Mouse (Mus musculus) CH12.LX (cell line): ENCODE measurements around the gene Sptbn2. TPM values are rescaled to one million over a fixed set of nuclear protein-coding genes. Genes with fewer than 3 reads are reported as not detected.

Source experiments
- DNase-seq: peaks from one replicate; pipeline ENCODE4 v3.0.0-alpha.2; 2013; ENCODE audit errors: extremely low read depth
- H3K27ac ChIP-seq: 2 replicates; pipeline ENCODE4 v1.5.1; 2012; ENCODE audit warnings: low read depth, mild to moderate bottlenecking, control low read depth, moderate library complexity; ENCODE audit not compliant: insufficient read depth
- H3K27me3 ChIP-seq: replicated peaks from 2 replicates; pipeline ENCODE3; 2012; ENCODE audit warnings: inconsistent platforms
- H3K36me3 ChIP-seq, 2 experiments: replicated peaks in 1 of 2; 2 replicates each; pipeline versions ENCODE3 to v1.6.1; 2012; ENCODE audit warnings: inconsistent platforms in 1 of 2, low read length in 1 of 2, mild to moderate bottlenecking in 1 of 2, mixed read lengths in 1 of 2, moderate library complexity in 1 of 2; ENCODE audit not compliant: control insufficient read depth in 1 of 2, insufficient read depth in 1 of 2
- H3K4me1 ChIP-seq, 2 experiments: 2 replicates each; pipeline ENCODE4 v1.6.1; 2012; ENCODE audit warnings: inconsistent platforms in 1 of 2, moderate library complexity in 1 of 2; ENCODE audit not compliant: insufficient read depth in 2 of 2, control insufficient read depth in 1 of 2
- H3K4me2 ChIP-seq: 2 replicates; pipeline ENCODE4 v1.6.1; 2012; ENCODE audit warnings: low read depth, mild to moderate bottlenecking, control low read depth; ENCODE audit not compliant: poor library complexity, insufficient read depth, severe bottlenecking
- H3K4me3 ChIP-seq, 3 experiments: fragments of 150-350 bp in 1 of 3; sonication (generic) in 1 of 3; replicated peaks in 1 of 3; 2 replicates each; pipeline versions ENCODE3 to v1.5.1; 2011 to 2012; ENCODE audit warnings: low read depth in 2 of 3, low read length in 2 of 3, mild to moderate bottlenecking in 2 of 3, moderate library complexity in 2 of 3, control low read depth in 1 of 3, improper control_type of control experiment in 1 of 3, inconsistent platforms in 1 of 3, mixed read lengths in 1 of 3; ENCODE audit not compliant: poor library complexity in 1 of 3
- H3K79me2 ChIP-seq: replicated peaks from 2 replicates; pipeline ENCODE4 v1.6.1; 2012; ENCODE audit warnings: mild to moderate bottlenecking, moderate library complexity; ENCODE audit not compliant: control insufficient read depth, poor library complexity, insufficient read depth, severe bottlenecking; ENCODE audit errors: extremely low read depth
- H3K9ac ChIP-seq: 2 replicates; pipeline ENCODE4 v1.6.1; 2012; ENCODE audit warnings: low read depth, mild to moderate bottlenecking, control low read depth, moderate library complexity; ENCODE audit not compliant: insufficient read depth
- H3K9me3 ChIP-seq: replicated peaks from 2 replicates; pipeline ENCODE3; 2012; ENCODE audit warnings: low read length, inconsistent platforms, mixed read lengths
- BHLHE40 ChIP-seq: IDR thresholded peaks from 2 replicates; pipeline ENCODE4 v1.6.1; 2011; ENCODE audit warnings: mild to moderate bottlenecking, low read depth, low read length, improper control_type of control experiment
- CHD1 ChIP-seq: IDR thresholded peaks from 2 replicates; pipeline ENCODE4 v1.6.1; 2012; ENCODE audit warnings: low read depth, low read length, improper control_type of control experiment, inconsistent platforms
- CTCF ChIP-seq, 2 experiments: IDR thresholded peaks in 1 of 2; conservative IDR thresholded peaks in 1 of 2; 2 replicates each; pipeline ENCODE4 v1.5.1; 2011 to 2012; ENCODE audit warnings: low read depth in 2 of 2, low read length in 2 of 2, improper control_type of control experiment in 1 of 2, inconsistent platforms in 1 of 2, mild to moderate bottlenecking in 1 of 2, moderate library complexity in 1 of 2
- E2F4 ChIP-seq: IDR thresholded peaks from 2 replicates; pipeline ENCODE4 v1.6.1; 2011; ENCODE audit warnings: low read depth, low read length, improper control_type of control experiment; ENCODE audit not compliant: insufficient replicate concordance
- ELF1 ChIP-seq: IDR thresholded peaks from 2 replicates; pipeline ENCODE4 v1.6.1; 2014; ENCODE audit warnings: low read depth, mild to moderate bottlenecking, inconsistent platforms, low read length, improper control_type of control experiment
- HCFC1 ChIP-seq: IDR thresholded peaks from 2 replicates; pipeline ENCODE4 v1.6.1; 2012; ENCODE audit warnings: low read depth, mild to moderate bottlenecking, inconsistent platforms, low read length, improper control_type of control experiment
- JUN ChIP-seq: IDR thresholded peaks from 2 replicates; pipeline ENCODE4 v1.6.1; 2011; ENCODE audit warnings: low read depth, mild to moderate bottlenecking, low read length, improper control_type of control experiment, moderate library complexity; ENCODE audit not compliant: insufficient read depth
- JUND ChIP-seq: conservative IDR thresholded peaks from 2 replicates; pipeline ENCODE4 v1.6.1; 2011; ENCODE audit warnings: low read depth, low read length, improper control_type of control experiment
- KAT2A ChIP-seq: IDR thresholded peaks from 2 replicates; pipeline ENCODE4 v1.6.1; 2012; ENCODE audit warnings: low read length, improper control_type of control experiment, inconsistent platforms; ENCODE audit not compliant: insufficient replicate concordance
- MAFK ChIP-seq: IDR thresholded peaks from 2 replicates; pipeline ENCODE4 v1.6.1; 2011; ENCODE audit warnings: low read length, improper control_type of control experiment; ENCODE audit not compliant: insufficient replicate concordance
- MAX ChIP-seq: IDR thresholded peaks from 2 replicates; pipeline ENCODE4 v1.6.1; 2011; ENCODE audit warnings: low read length, improper control_type of control experiment
- MAZ ChIP-seq: IDR thresholded peaks from 2 replicates; pipeline ENCODE4 v1.6.1; 2012; ENCODE audit warnings: low read depth, mild to moderate bottlenecking, inconsistent platforms, low read length, improper control_type of control experiment, moderate library complexity
- RCOR1 ChIP-seq: conservative IDR thresholded peaks from 2 replicates; pipeline ENCODE4 v1.6.1; 2012; ENCODE audit warnings: low read depth, mild to moderate bottlenecking, inconsistent platforms, low read length, improper control_type of control experiment
- SMC3 ChIP-seq: IDR thresholded peaks from 2 replicates; pipeline ENCODE4 v1.6.1; 2011; ENCODE audit warnings: low read depth, low read length, improper control_type of control experiment
- TCF12 ChIP-seq: IDR thresholded peaks from 2 replicates; pipeline ENCODE4 v1.6.1; 2014; ENCODE audit warnings: low read depth, mild to moderate bottlenecking, inconsistent platforms, low read length, improper control_type of control experiment
- UBTF ChIP-seq: IDR thresholded peaks from 2 replicates; pipeline ENCODE4 v1.6.1; 2012; ENCODE audit warnings: low read depth, mild to moderate bottlenecking, inconsistent platforms, low read length, improper control_type of control experiment, moderate library complexity
- USF2 ChIP-seq: conservative IDR thresholded peaks from 2 replicates; pipeline ENCODE4 v1.6.1; 2011; ENCODE audit warnings: low read depth, low read length, improper control_type of control experiment
- ZKSCAN1 ChIP-seq: IDR thresholded peaks from 2 replicates; pipeline ENCODE4 v1.6.1; 2012; ENCODE audit warnings: low read depth, inconsistent platforms, low read length, improper control_type of control experiment, borderline replicate concordance
- dilution Hi-C: fragments of 300-500 bp; cut with MboI; formaldehyde crosslinking; loops from 2 replicates; pipeline ENCODE4 v1.14.3; 2020; ENCODE audit warnings: low sequenced_read_pairs; ENCODE audit not compliant: extremely low pct_unique_long_range_greater_than_20kb, extremely low pct_ligation_motif_present
- in situ Hi-C: fragments of 300-500 bp; cut with MboI; formaldehyde crosslinking; loops from 3 replicates; pipeline ENCODE4 v1.14.3; 2019; ENCODE audit warnings: low sequenced_read_pairs, low pct_ligation_motif_present, low pct_unique_long_range_greater_than_20kb, mixed read lengths
- polyA plus RNA-seq: library from polyadenylated mRNA; unstranded; fragments of >175 nt; gene quantifications from 2 replicates; pipeline ENCODE4 v1.2.1, GENCODE M21; 2012; ENCODE audit warnings: low read depth; ENCODE audit not compliant: insufficient read length
- total RNA-seq, 2 experiments: library from RNA; depleted of rRNA; stranded (reverse); fragments of 300-350 nt in 1 of 2; fragments of >200 nt in 1 of 2; gene quantifications; 2 replicates each; pipeline ENCODE4 v1.2.3; 2012 to 2014

Gene Sptbn2
- total and polyA plus RNA-seq, 3 experiments = 0.08 to 2.7 (median 0.24) TPM

DNA sequence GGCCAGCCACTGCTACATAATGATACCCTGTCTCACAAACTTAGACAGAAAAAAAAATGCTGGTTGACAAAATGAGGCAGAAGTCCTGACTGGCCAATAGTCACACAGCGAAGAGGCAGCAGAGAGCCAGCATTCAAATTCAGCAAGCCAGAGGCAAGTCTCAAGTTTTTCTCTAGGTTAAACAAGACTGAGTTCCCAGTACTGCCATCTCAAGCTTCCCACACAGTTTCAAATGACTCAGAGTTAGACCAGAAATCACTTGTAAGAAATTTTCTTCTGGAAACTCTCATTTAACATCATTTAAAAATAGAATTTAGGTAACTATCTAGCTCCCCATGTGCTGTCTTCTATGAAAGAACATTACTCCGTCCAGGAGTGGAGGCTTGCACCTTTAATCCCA lies 86.9 kb downstream of the Sptbn2 start:
- Histone ChIP-seq H3K9ac (no peak overlapping the region), H3K4me3 (no peak overlapping the region), H3K36me3 (peaks cover 31 to 62% of the 10 kb centered on the region in 2 experiments), H3K4me1 (peaks cover 4 to 16% of the 10 kb centered on the region in 2 experiments; a peak in 2 of 4 replicates), H3K27me3 (no peaks in the 10 kb centered on the region), H3K9me3 (no peaks in the 10 kb centered on the region), H3K27ac (no peak overlapping the region), H3K79me2 (peaks cover 90% of the 10 kb centered on the region), H3K4me2 (no peak overlapping the region)
- no peak for DNase-seq
- dilution Hi-C loops (no loop called here), in situ Hi-C loops (no loop called here)
- TF ChIP-seq SMC3 (no peak), MAX (no peak), KAT2A (no peak), ELF1 (no peak), UBTF (no peak), USF2 (no peak), HCFC1 (no peak), BHLHE40 (no peak), MAZ (no peak), E2F4 (no peak), TCF12 (no peak), JUND (no peak)

DNA sequence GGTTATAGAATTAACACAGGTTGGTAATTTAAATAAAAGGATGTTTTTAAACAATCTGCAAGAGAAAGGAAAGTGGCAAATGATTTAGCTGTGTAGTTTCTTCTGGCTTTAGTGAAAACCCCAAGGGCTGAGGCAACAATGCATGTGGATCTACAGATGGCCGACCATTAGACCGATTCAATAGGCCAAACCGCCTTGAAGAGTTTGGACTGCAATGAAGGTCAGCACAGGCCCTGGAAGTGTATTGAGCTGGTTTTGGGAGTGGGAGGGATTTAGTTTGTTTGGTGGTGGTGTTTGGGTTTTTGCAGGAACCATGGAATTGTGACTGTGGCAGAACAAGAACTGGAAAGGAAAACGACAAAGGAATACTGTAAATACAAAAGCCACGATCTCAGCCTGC lies 88.1 kb downstream of the Sptbn2 start:
- no peak overlapping the region for H3K4me3 ChIP-seq
- H3K27ac ChIP-seq = no peak overlapping the region
- peaks cover 6 to 16% of the 10 kb centered on the region in 2 experiments; a peak in 3 of 4 replicates for H3K4me1 ChIP-seq
- in situ Hi-C loops = no loop called here
- H3K36me3 ChIP-seq = peaks cover 43 to 74% of the 10 kb centered on the region in 2 experiments
- dilution Hi-C loops = no loop called here
- no peak overlapping the region for H3K9ac ChIP-seq
- TF ChIP-seq HCFC1 = no peak
- TF ChIP-seq MAZ = no peak
- TF ChIP-seq ZKSCAN1 = no peak
- TF ChIP-seq JUN = no peak
- no peak for TF ChIP-seq RCOR1
- TF ChIP-seq MAFK = no peak
- no peak for TF ChIP-seq CTCF (conservative IDR thresholded peaks at IDR 0.05 in 1 of 2, IDR thresholded peaks at IDR 0.05 in 1 of 2; ENCODE audit: low read depth in 2 of 2, low read length in 2 of 2)
- TF ChIP-seq CHD1 = no peak
- no peaks in the 10 kb centered on the region for H3K27me3 ChIP-seq
- H3K9me3 ChIP-seq = no peaks in the 10 kb centered on the region
- H3K79me2 ChIP-seq = peaks cover 94% of the 10 kb centered on the region
- H3K4me2 ChIP-seq = no peak overlapping the region
- DNase-seq = no peak

Other genes with a start within 250 kb of the Sptbn2 start
- 0.04 and 0.17 TPM in 2 replicates for gene Syt12, start 233.7 kb upstream of the Sptbn2 start, total RNA-seq (2012; rRNA removed)
- not detected in 2 replicates for gene Syt12, start 233.7 kb upstream of the Sptbn2 start, total RNA-seq (2014; rRNA removed)
- 0.16 and 0.50 TPM in 2 replicates for gene Syt12, start 233.7 kb upstream of the Sptbn2 start, polyA plus RNA-seq
- not detected in 2 replicates for gene 2010003K11Rik, start 212.6 kb upstream of the Sptbn2 start, total RNA-seq (2012; rRNA removed)
- not detected in 2 replicates for gene 2010003K11Rik, start 212.6 kb upstream of the Sptbn2 start, total RNA-seq (2014; rRNA removed)
- gene 2010003K11Rik, start 212.6 kb upstream of the Sptbn2 start, polyA plus RNA-seq = not detected in 2 replicates
- 9.2 and 10.7 TPM in 2 replicates for gene Pcx, start 200.7 kb upstream of the Sptbn2 start, total RNA-seq (2012; rRNA removed)
- gene Pcx, start 200.7 kb upstream of the Sptbn2 start, total RNA-seq (2014; rRNA removed) = 7.3 and 7.7 TPM in 2 replicates
- gene Pcx, start 200.7 kb upstream of the Sptbn2 start, polyA plus RNA-seq = 13.6 and 14.2 TPM in 2 replicates
- gene Lrfn4, start 95.5 kb upstream of the Sptbn2 start, total RNA-seq (2012; rRNA removed) = 2.0 and 2.3 TPM in 2 replicates
- 0.59 and 0.75 TPM in 2 replicates for gene Lrfn4, start 95.5 kb upstream of the Sptbn2 start, total RNA-seq (2014; rRNA removed)
- gene Lrfn4, start 95.5 kb upstream of the Sptbn2 start, polyA plus RNA-seq = 1.7 and 1.9 TPM in 2 replicates
- 32.9 and 33.0 TPM in 2 replicates for gene Rce1, start 85.5 kb upstream of the Sptbn2 start, total RNA-seq (2012; rRNA removed)
- 51.4 and 52.1 TPM in 2 replicates for gene Rce1, start 85.5 kb upstream of the Sptbn2 start, total RNA-seq (2014; rRNA removed)
- gene Rce1, start 85.5 kb upstream of the Sptbn2 start, polyA plus RNA-seq = 36.9 and 45.3 TPM in 2 replicates
- 0.38 and 0.67 TPM in 2 replicates for gene Gm960, start 12.5 kb upstream of the Sptbn2 start, total RNA-seq (2012; rRNA removed)
- gene Gm960, start 12.5 kb upstream of the Sptbn2 start, total RNA-seq (2014; rRNA removed) = not detected in 2 replicates
- gene Gm960, start 12.5 kb upstream of the Sptbn2 start, polyA plus RNA-seq = not detected in 2 replicates
- gene Rbm4b, start 45.3 kb downstream of the Sptbn2 start, total RNA-seq (2012; rRNA removed) = 7.0 and 8.4 TPM in 2 replicates
- 11.1 and 11.4 TPM in 2 replicates for gene Rbm4b, start 45.3 kb downstream of the Sptbn2 start, total RNA-seq (2014; rRNA removed)
- gene Rbm4b, start 45.3 kb downstream of the Sptbn2 start, polyA plus RNA-seq = 10.6 and 13.8 TPM in 2 replicates
- 73.2 and 77.0 TPM in 2 replicates for gene Rbm4, start 82.7 kb downstream of the Sptbn2 start, total RNA-seq (2012; rRNA removed)
- gene Rbm4, start 82.7 kb downstream of the Sptbn2 start, total RNA-seq (2014; rRNA removed) = 63.0 and 68.3 TPM in 2 replicates
- 47.3 and 55.7 TPM in 2 replicates for gene Rbm4, start 82.7 kb downstream of the Sptbn2 start, polyA plus RNA-seq
- gene Gm21992, start 100.4 kb downstream of the Sptbn2 start, total RNA-seq (2012; rRNA removed) = 15.2 and 17.0 TPM in 2 replicates
- 3.9 and 5.5 TPM in 2 replicates for gene Gm21992, start 100.4 kb downstream of the Sptbn2 start, total RNA-seq (2014; rRNA removed)
- 37.5 and 44.3 TPM in 2 replicates for gene Gm21992, start 100.4 kb downstream of the Sptbn2 start, polyA plus RNA-seq
- 39.0 and 47.1 TPM in 2 replicates for gene Rbm14, start 100.5 kb downstream of the Sptbn2 start, total RNA-seq (2012; rRNA removed)
- gene Rbm14, start 100.5 kb downstream of the Sptbn2 start, total RNA-seq (2014; rRNA removed) = 18.2 and 19.1 TPM in 2 replicates
- gene Rbm14, start 100.5 kb downstream of the Sptbn2 start, polyA plus RNA-seq = 51.8 and 59.1 TPM in 2 replicates
- gene Ccs, start 128.2 kb downstream of the Sptbn2 start, total RNA-seq (2012; rRNA removed) = 42.1 and 42.6 TPM in 2 replicates
- 25.6 and 30.7 TPM in 2 replicates for gene Ccs, start 128.2 kb downstream of the Sptbn2 start, total RNA-seq (2014; rRNA removed)
- gene Ccs, start 128.2 kb downstream of the Sptbn2 start, polyA plus RNA-seq = 32.0 and 39.1 TPM in 2 replicates
- not detected in 2 replicates for gene Ccdc87, start 128.2 kb downstream of the Sptbn2 start, total RNA-seq (2012; rRNA removed)
- gene Ccdc87, start 128.2 kb downstream of the Sptbn2 start, total RNA-seq (2014; rRNA removed) = not detected in 2 replicates
- not detected in 2 replicates for gene Ccdc87, start 128.2 kb downstream of the Sptbn2 start, polyA plus RNA-seq
- not detected in 2 replicates for gene Ctsf, start 144.0 kb downstream of the Sptbn2 start, total RNA-seq (2012; rRNA removed)
- gene Ctsf, start 144.0 kb downstream of the Sptbn2 start, total RNA-seq (2014; rRNA removed) = not detected in 2 replicates
- not detected in 2 replicates for gene Ctsf, start 144.0 kb downstream of the Sptbn2 start, polyA plus RNA-seq
- gene Actn3, start 166.7 kb downstream of the Sptbn2 start, total RNA-seq (2012; rRNA removed) = 0.34 and 0.67 TPM in 2 replicates
- 0.32 TPM in 1 of 2 replicates, not detected in the other for gene Actn3, start 166.7 kb downstream of the Sptbn2 start, total RNA-seq (2014; rRNA removed)
- 0.37 and 0.41 TPM in 2 replicates for gene Actn3, start 166.7 kb downstream of the Sptbn2 start, polyA plus RNA-seq
- gene Zdhhc24, start 167.5 kb downstream of the Sptbn2 start, total RNA-seq (2012; rRNA removed) = 8.0 and 8.4 TPM in 2 replicates
- 4.5 and 5.0 TPM in 2 replicates for gene Zdhhc24, start 167.5 kb downstream of the Sptbn2 start, total RNA-seq (2014; rRNA removed)
- gene Zdhhc24, start 167.5 kb downstream of the Sptbn2 start, polyA plus RNA-seq = 4.7 and 5.0 TPM in 2 replicates
- 2.7 and 3.0 TPM in 2 replicates for gene Bbs1, start 195.5 kb downstream of the Sptbn2 start, total RNA-seq (2012; rRNA removed)
- 2.0 and 3.1 TPM in 2 replicates for gene Bbs1, start 195.5 kb downstream of the Sptbn2 start, total RNA-seq (2014; rRNA removed)
- gene Bbs1, start 195.5 kb downstream of the Sptbn2 start, polyA plus RNA-seq = 2.1 and 2.8 TPM in 2 replicates
- gene Dpp3, start 217.1 kb downstream of the Sptbn2 start, total RNA-seq (2012; rRNA removed) = 89.7 and 109 TPM in 2 replicates
- gene Dpp3, start 217.1 kb downstream of the Sptbn2 start, total RNA-seq (2014; rRNA removed) = 74.0 and 79.6 TPM in 2 replicates
- gene Dpp3, start 217.1 kb downstream of the Sptbn2 start, polyA plus RNA-seq = 97.3 and 100.0 TPM in 2 replicates
- 0.42 TPM in 1 of 2 replicates, not detected in the other for gene Peli3, start 232.0 kb downstream of the Sptbn2 start, total RNA-seq (2012; rRNA removed)
- 0.07 TPM in 1 of 2 replicates, not detected in the other for gene Peli3, start 232.0 kb downstream of the Sptbn2 start, total RNA-seq (2014; rRNA removed)
- gene Peli3, start 232.0 kb downstream of the Sptbn2 start, polyA plus RNA-seq = not detected in 2 replicates